Mouse (Mus musculus): Measurements from ENCODE around the gene Bcdin3d. TPM values are rescaled to one million over a fixed set of nuclear protein-coding genes. Genes with fewer than 3 reads are reported as not detected.
"Not testable (repeated sequence)": the region's sequence is repeated elsewhere in the genome, so short reads cannot be mapped to it uniquely, and the experiment has no call there.

Gene Bcdin3d
- polyA plus RNA-seq, 1 experiment from 2014 or later, result 10.8 TPM

DNA sequence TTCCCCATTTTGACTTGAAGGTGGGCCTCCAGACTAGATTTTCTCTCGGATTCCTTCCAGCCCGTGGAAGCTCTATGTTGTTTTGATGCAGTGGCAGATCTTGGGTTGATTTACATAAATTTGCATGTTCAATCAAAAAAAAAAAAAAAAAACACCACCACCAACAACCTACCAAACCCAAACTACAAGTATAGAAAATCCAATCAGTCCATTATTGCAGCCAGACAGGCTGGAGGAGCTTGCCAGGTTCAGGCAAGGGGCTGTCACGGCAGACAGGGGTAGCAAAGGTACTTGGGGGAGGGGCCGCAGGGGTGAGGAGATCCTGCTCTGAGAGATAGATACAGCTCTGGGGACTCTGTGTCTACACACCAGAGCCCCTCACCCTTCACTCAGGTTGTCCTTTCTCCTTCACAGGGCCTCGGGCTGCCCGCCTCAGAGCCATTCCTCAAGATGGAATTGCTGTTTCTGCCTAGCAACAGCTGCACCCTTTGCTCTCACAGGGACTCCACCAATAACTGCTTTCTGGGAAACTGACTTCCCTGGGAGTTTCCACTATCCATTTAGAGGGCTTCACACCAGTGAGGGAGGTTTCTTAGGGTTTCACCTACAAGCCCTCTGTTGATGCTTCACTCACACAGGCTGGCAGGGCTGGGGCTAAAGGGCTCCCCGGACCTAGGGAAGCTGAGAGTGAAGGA is 19.8 kb downstream of the Bcdin3d start:
- Histone ChIP-seq H3K4me1 (replicated peaks) (peaks cover 63% of the 10 kb centered on the region), H3K27me3 (no peaks in the 10 kb centered on the region), H3K4me3 (no peak overlapping the region), H3K4me2 (no peak overlapping the region), H3K9me3 (replicated peaks) (no peaks in the 10 kb centered on the region), H3K9ac (no peak overlapping the region), H3K27ac (no peak overlapping the region), H3K36me3 (no peaks in the 10 kb centered on the region)
- no peak for ATAC-seq (replicated peaks; ENCODE audit: insufficient number of reproducible peaks, insufficient read depth, low FRiP score, low read depth)
- WGBS, result 74% methylated on average over 7 of the region's 7 CpGs

DNA sequence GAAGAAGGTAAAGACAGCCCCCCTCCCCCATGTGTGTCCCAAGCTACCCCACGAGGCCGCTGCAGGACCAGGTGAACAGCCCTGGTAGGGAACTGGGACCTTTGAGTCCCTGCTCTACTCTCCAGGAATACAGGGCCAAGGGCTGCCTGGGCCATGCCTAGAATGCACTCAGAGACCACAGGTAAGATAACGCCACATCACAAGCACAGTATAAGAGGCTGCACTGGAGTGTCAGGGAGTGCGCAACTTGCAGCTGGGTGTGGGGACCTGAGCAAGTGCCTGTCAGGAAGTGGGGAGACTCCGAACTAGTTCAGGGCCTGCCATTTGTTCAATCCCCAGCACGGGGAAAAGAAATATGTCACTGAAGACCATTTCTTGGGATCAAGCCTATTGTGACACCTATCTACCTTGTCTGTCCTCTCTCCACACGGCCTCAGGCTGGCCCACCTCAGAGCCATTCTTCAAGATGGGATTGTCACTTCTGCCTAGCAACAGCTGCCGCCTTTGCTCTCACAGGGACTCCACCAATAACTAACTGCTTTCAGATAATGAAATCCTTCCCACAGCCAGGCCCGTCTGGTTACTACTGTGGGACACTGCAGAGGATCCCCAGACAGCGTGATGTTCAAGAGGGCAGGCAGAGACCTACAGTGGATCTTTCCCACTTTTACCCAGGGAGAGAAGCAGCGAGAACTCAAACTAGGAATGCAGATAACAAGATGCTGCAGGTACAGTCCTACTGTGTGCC is 21.2 kb downstream of the Bcdin3d start:
- no peaks in the 10 kb centered on the region for H3K36me3 ChIP-seq
- H3K27me3 ChIP-seq, result no peaks in the 10 kb centered on the region
- H3K4me1 ChIP-seq (replicated peaks), result peaks cover 72% of the 10 kb centered on the region
- H3K4me2 ChIP-seq, result no peak overlapping the region
- H3K9me3 ChIP-seq (replicated peaks), result no peaks in the 10 kb centered on the region
- no peak overlapping the region for H3K27ac ChIP-seq
- H3K9ac ChIP-seq, result no peak overlapping the region
- no peak for ATAC-seq (replicated peaks; ENCODE audit: insufficient number of reproducible peaks, insufficient read depth, low FRiP score, low read depth)
- no peak overlapping the region for H3K4me3 ChIP-seq
- 65% methylated on average over 11 of the region's 11 CpGs for WGBS

DNA sequence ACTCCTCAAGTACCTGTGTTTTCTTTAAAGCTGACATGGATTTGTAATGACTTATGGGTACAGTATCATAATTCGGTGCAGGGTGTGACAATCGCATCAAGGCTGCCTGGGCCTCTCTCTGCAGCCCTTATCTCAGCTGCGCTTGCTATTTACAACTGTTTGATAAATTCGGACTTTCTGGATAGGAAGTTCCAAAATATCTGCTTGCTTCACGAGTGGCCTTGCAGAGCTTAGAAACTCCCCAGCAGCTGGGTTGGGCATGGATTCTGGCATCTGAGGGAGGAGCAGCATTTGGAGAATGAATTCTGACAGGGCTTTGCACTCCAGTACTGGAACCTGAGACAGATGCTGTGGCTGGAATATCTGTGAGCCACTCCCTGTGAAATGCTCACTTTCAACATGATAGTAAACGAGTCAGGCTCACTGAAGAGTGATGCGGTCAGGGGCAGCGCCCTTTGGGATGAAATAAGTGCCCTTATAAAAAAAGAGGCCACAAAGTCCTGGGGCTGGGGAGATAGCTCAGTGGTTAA is 24.7 kb downstream of the Bcdin3d start:
- 20% methylated on average over 8 of the region's 8 CpGs for WGBS
- peak overlapping the region; percentile 4; the same call in 1 of the 2 replicates for H3K4me3 ChIP-seq
- peak; percentile 28; the same call in 1 of the 2 replicates for ATAC-seq (replicated peaks; ENCODE audit: insufficient number of reproducible peaks, insufficient read depth, low FRiP score, low read depth)
- no peaks in the 10 kb centered on the region for H3K36me3 ChIP-seq
- H3K27me3 ChIP-seq, result no peaks in the 10 kb centered on the region
- 0 out of 2 replicates have a peak overlapping the region, but pooled peaks have one; percentile 10 for H3K9ac ChIP-seq
- H3K4me1 ChIP-seq (replicated peaks), result peaks cover 51% of the 10 kb centered on the region
- H3K27ac ChIP-seq, result peak overlapping the region; percentile 82
- H3K9me3 ChIP-seq (replicated peaks), result no peaks in the 10 kb centered on the region
- peak overlapping the region; percentile 42 for H3K4me2 ChIP-seq

- Histone ChIP-seq H3K9me3 (replicated peaks) (no peaks in the 10 kb centered on the region), H3K27me3 (no peaks in the 10 kb centered on the region), H3K4me3 (peak overlapping the region; percentile 4; the same call in 1 of the 2 replicates), H3K9ac (peak overlapping the region; percentile 10; the same call in 1 of the 2 replicates), H3K36me3 (no peaks in the 10 kb centered on the region), H3K4me2 (peak overlapping the region; percentile 42), H3K4me1 (replicated peaks) (peaks cover 50% of the 10 kb centered on the region), H3K27ac (peak overlapping the region; percentile 82)
- 12% methylated on average over 9 of the region's 9 CpGs for WGBS
- peak; percentile 86 for ATAC-seq (replicated peaks; ENCODE audit: insufficient number of reproducible peaks, insufficient read depth, low FRiP score, low read depth)
These were observed 25.3 kb downstream of the Bcdin3d start for GRCm38 (mm10) chr15:99449131-99449750.

- H3K4me1 ChIP-seq (replicated peaks), result peaks cover 40% of the 10 kb centered on the region
- not testable (repeated sequence) for H3K9me3 ChIP-seq (replicated peaks); H3K4me3 ChIP-seq; H3K9ac ChIP-seq; H3K36me3 ChIP-seq; ATAC-seq (replicated peaks; ENCODE audit: insufficient number of reproducible peaks, insufficient read depth, low FRiP score, low read depth); H3K27ac ChIP-seq; H3K4me2 ChIP-seq; H3K27me3 ChIP-seq
- 87% methylated on average over 10 of the region's 10 CpGs for WGBS
These were observed 28.4 kb downstream of the Bcdin3d start for GRCm38 (mm10) chr15:99446136-99446535.

DNA sequence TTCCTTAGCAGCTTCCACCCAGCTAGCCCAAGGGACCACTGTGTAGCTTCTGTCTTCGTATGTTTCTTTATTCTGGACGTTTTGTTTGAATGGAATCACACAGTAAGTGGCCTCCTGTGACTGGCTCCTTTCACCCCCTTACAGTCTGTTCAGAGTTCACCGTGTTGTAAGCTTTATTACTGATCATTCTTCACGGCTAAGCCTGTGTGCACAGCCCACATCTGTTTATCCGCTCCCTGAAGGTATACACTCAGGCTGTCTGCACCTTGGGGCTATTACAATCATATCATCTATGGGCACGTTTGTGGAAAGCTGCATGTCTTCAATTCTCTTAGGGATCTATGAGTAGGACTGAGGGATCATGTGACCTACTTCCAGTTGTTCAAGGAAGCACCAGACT is 29.0 kb downstream of the Bcdin3d start:
- no peaks in the 10 kb centered on the region for H3K9me3 ChIP-seq (replicated peaks)
- 62% methylated on average over 6 of the region's 6 CpGs for WGBS
- H3K4me2 ChIP-seq, result no peak overlapping the region
- H3K27ac ChIP-seq, result no peak overlapping the region
- no peak overlapping the region for H3K4me3 ChIP-seq
- ATAC-seq (replicated peaks; ENCODE audit: insufficient number of reproducible peaks, insufficient read depth, low FRiP score, low read depth), result no peak
- no peaks in the 10 kb centered on the region for H3K27me3 ChIP-seq
- H3K9ac ChIP-seq, result no peak overlapping the region
- H3K36me3 ChIP-seq, result no peaks in the 10 kb centered on the region
- H3K4me1 ChIP-seq (replicated peaks), result peaks cover 42% of the 10 kb centered on the region

GRCm38 (mm10) chr15:99442358-99442757 is 32.2 kb downstream of the Bcdin3d start:
- no peak overlapping the region for H3K27ac ChIP-seq
- no peak overlapping the region for H3K9ac ChIP-seq
- no peak overlapping the region for H3K4me2 ChIP-seq
- ATAC-seq (replicated peaks; ENCODE audit: insufficient number of reproducible peaks, insufficient read depth, low FRiP score, low read depth), result no peak
- no peaks in the 10 kb centered on the region for H3K36me3 ChIP-seq
- WGBS, result 75% methylated on average over 7 of the region's 7 CpGs
- no peaks in the 10 kb centered on the region for H3K27me3 ChIP-seq
- peaks cover 37% of the 10 kb centered on the region for H3K4me1 ChIP-seq (replicated peaks)
- no peak overlapping the region for H3K4me3 ChIP-seq
- no peaks in the 10 kb centered on the region for H3K9me3 ChIP-seq (replicated peaks)

- ATAC-seq (replicated peaks; ENCODE audit: insufficient number of reproducible peaks, insufficient read depth, low FRiP score, low read depth), result 0 out of 2 replicates have a peak, but pooled peaks have one; percentile 9
- 0 out of 2 replicates have a peak overlapping the region, but pooled peaks have one; percentile 29 for H3K9ac ChIP-seq
- peak overlapping the region; percentile 90 for H3K27ac ChIP-seq
- H3K9me3 ChIP-seq (replicated peaks), result no peaks in the 10 kb centered on the region
- no peaks in the 10 kb centered on the region for H3K36me3 ChIP-seq
- H3K4me3 ChIP-seq, result no peak overlapping the region
- WGBS, result 40% methylated on average over 8 of the region's 8 CpGs
- no peaks in the 10 kb centered on the region for H3K27me3 ChIP-seq
- peaks cover 49% of the 10 kb centered on the region for H3K4me1 ChIP-seq (replicated peaks)
- peak overlapping the region; percentile 39 for H3K4me2 ChIP-seq
These were observed 33.6 kb downstream of the Bcdin3d start for GRCm38 (mm10) chr15:99440816-99441457.

DNA sequence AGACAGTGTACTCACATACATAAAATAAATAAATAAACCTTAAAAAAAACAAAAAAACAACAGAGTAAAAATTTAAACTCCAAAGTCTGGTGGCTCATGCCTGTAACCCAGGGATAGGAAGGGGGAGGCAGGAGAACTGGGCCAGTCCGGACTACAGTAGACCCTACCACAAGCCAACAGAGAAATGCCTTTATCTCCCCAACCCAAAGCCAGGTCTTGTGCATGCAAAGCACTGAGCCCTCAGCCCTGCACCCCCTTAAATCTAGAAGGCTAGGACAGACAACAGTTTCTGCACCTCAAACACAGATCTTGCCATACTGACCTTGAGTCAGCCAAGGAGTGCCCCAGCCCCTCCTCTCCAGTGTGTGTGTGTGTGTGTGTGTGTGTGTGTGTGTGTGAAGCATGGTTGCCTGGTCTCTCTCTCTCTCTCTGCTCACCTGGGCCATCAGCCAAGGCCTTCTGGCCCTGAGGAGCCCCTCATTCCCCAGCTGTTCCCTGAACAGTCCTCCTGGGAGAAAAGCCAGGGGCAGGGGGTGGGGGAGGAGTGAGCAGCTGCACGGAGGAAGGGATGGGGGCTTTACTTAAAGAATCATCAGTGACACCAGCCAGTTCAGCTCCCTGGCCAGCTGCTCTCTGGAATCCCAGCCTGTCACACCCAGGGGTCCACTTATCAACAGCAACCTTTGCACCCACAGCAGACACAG is 34.3 kb downstream of the Bcdin3d start:
- Histone ChIP-seq H3K27me3 (no peaks in the 10 kb centered on the region), H3K27ac (peak overlapping the region; percentile 90), H3K36me3 (no peaks in the 10 kb centered on the region), H3K4me3 (no peak overlapping the region), H3K4me2 (peak overlapping the region; percentile 39), H3K9me3 (replicated peaks) (no peaks in the 10 kb centered on the region), H3K4me1 (replicated peaks) (peaks cover 54% of the 10 kb centered on the region), H3K9ac (peak overlapping the region; percentile 29; the same call in 1 of the 2 replicates)
- WGBS, result 27% methylated on average over 2 of the region's 2 CpGs
- ATAC-seq (replicated peaks; ENCODE audit: insufficient number of reproducible peaks, insufficient read depth, low FRiP score, low read depth), result peak; percentile 83

DNA sequence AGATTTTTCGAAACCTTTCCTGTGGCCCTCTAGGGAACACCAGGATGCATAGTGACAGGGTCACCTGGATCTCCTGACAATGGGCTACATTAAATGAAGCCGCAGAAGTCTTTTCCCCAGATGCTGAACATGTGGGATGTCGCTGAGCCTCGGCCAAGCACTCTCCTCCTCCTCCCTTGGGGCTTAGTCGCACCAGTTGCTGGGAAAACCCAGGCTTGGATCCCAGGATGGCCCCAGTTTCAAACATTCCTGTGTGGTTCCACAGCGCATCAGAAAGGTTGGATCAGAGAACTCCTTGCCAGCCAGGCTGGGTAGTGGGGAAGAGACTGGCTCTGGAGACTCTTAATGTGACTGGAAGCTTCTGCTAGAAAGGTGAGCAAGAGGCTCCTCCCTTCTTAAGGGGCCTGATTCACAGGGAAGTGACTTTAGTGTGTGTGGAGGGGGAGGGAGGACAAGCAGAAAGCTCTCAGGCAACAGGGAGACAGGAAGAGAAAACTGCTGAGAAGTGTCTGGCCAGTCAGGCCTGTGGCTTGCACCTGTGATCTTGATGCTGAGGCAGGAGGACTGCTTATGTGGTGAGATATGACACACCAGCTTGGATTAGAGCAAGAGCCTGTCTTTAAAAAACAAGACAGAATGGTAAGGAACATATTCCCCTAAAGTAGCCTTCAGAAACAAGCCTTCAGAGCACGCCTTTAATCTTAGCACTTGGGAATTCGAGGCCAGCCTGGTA is 35.4 kb downstream of the Bcdin3d start:
- peak overlapping the region; percentile 57 for H3K27ac ChIP-seq

More for the DNA sequence above, 35.4 kb downstream of the Bcdin3d start:
- Histone ChIP-seq H3K4me3 (no peak overlapping the region), H3K27me3 (no peaks in the 10 kb centered on the region), H3K4me2 (no peak overlapping the region), H3K9me3 (replicated peaks) (no peaks in the 10 kb centered on the region), H3K4me1 (replicated peaks) (peaks cover 64% of the 10 kb centered on the region), H3K36me3 (no peaks in the 10 kb centered on the region), H3K9ac (no peak overlapping the region)
- no peak for ATAC-seq (replicated peaks; ENCODE audit: insufficient number of reproducible peaks, insufficient read depth, low FRiP score, low read depth)
- 77% methylated on average over 8 of the region's 8 CpGs for WGBS

Data from heart, embryonic 15.5 days (tissue).